Mouse (Mus musculus) embryonic stem cell, embryonic (primary cell): ENCODE measurements around the gene Prickle2.

Experiments used
- CTCF ChIA-PET, 4 experiments: fragments of 300-600 bp in 2 of 4; fragments of 350-600 bp in 2 of 4; sonication (Branson Sonifier 250); formaldehyde crosslinking; loops; one replicate each; lab custom pipeline; 2022; ENCODE audit warnings: inconsistent platforms in 2 of 4; lab: Charles Lee
- POLR2A ChIA-PET, 4 experiments: fragments of 300-600 bp in 2 of 4; fragments of 350-600 bp in 2 of 4; sonication (Branson Sonifier 250); formaldehyde crosslinking; loops; one replicate each; lab custom pipeline; 2022; ENCODE audit warnings: antibody characterized with exemption in 4 of 4, inconsistent platforms in 1 of 4; lab: Charles Lee

The Prickle2 gene

GRCm38 (mm10) chr6:92706145-92706466 is at the start of gene Prickle2:
Gene Prickle2 (minus strand): TSS chr6:92706155.
- ChIA-PET POLR2A (interaction anchor here in 2 of 4 experiments (0.8 to 1.4 kb wide), 2 partner anchors 22 kb away, joined by 3 to 5 read pairs; no protein-coding TSS in a partner anchor), CTCF (interaction anchor here in 3 of 4 experiments (1.0 to 1.2 kb wide), 4 partner anchors 9 to 41 kb away, joined by 3 read pairs; no protein-coding TSS in a partner anchor)

GRCm38 (mm10) chr6:92752737-92753136 is 46.8 kb upstream of the Prickle2 start:
- ChIA-PET POLR2A (interaction anchor here in 1 of 4 experiments (1.0 to 1.6 kb wide), 4 partner anchors 8 to 173 kb away, joined by 3 to 5 read pairs (median 4); no protein-coding TSS in a partner anchor), CTCF (interaction anchor here in 1 of 4 experiments (0.6 kb wide), 1 partner anchor 8 kb away, joined by 3 read pairs; no protein-coding TSS in a partner anchor)

GRCm38 (mm10) chr6:92749420-92749819 is 43.5 kb upstream of the Prickle2 start:
- ChIA-PET CTCF (interaction anchor here in 2 of 4 experiments (0.6 to 1.2 kb wide), 2 partner anchors 84 to 459 kb away, joined by 3 to 12 read pairs; no protein-coding TSS in a partner anchor), POLR2A (no interaction called here)

- POLR2A ChIA-PET = interaction anchor here in 2 of 4 experiments (0.7 to 2.1 kb wide), 10 partner anchors 10 to 524 kb away, joined by 3 to 6 read pairs (median 4); no protein-coding TSS in a partner anchor
These were observed 37.6 kb upstream of the Prickle2 start for GRCm38 (mm10) chr6:92743605-92744004.

GRCm38 (mm10) chr6:92737116-92737515 is 31.2 kb upstream of the Prickle2 start:
- POLR2A ChIA-PET = interaction anchor here in 2 of 4 experiments (0.6 to 1.6 kb wide), 2 partner anchors 9 to 122 kb away, joined by 4 to 9 read pairs; no protein-coding TSS in a partner anchor
- CTCF ChIA-PET = interaction anchor here in 3 of 4 experiments (1.1 to 1.7 kb wide), 3 partner anchors 9 to 324 kb away, joined by 3 to 8 read pairs (median 4); no protein-coding TSS in a partner anchor

More at GRCm38 (mm10) chr6:92743605-92744004, 37.6 kb upstream of the Prickle2 start:
- CTCF ChIA-PET = interaction anchor here (0.5 to 2.7 kb wide), 23 partner anchors 12 to 524 kb away, joined by 3 to 21 read pairs (median 4); no protein-coding TSS in a partner anchor

GRCm38 (mm10) chr6:92733651-92734050 is 27.7 kb upstream of the Prickle2 start:
- ChIA-PET POLR2A (interaction anchor here in 1 of 4 experiments (0.8 kb wide), 1 partner anchor 46 kb away, joined by 3 read pairs; no protein-coding TSS in a partner anchor), CTCF (no interaction called here)

- CTCF ChIA-PET = interaction anchor here (0.6 to 2.6 kb wide), 35 partner anchors 9 to 721 kb away, joined by 3 to 15 read pairs (median 4); partner anchors contain the start of gene Prickle2 (in 2 of the 4)
- POLR2A ChIA-PET = interaction anchor here in 3 of 4 experiments (0.6 to 2.1 kb wide), 19 partner anchors 9 to 747 kb away, joined by 3 to 12 read pairs (median 4); partner anchors contain the start of gene Prickle2 (in 2 of the 3)
These were observed 22.6 kb upstream of the Prickle2 start for GRCm38 (mm10) chr6:92728514-92728913.

GRCm38 (mm10) chr6:92728084-92728483 is 22.1 kb upstream of the Prickle2 start:
- POLR2A ChIA-PET = interaction anchor here (0.6 to 2.1 kb wide), 23 partner anchors 9 to 1987 kb away, joined by 3 to 12 read pairs (median 4); partner anchors contain the start of gene Prickle2 (in 2 of the 4)
- CTCF ChIA-PET = interaction anchor here (0.6 to 2.6 kb wide), 44 partner anchors 9 to 836 kb away, joined by 3 to 15 read pairs (median 4); partner anchors contain the start of gene Prickle2 (in 2 of the 4)

GRCm38 (mm10) chr6:92727351-92727986 is 21.5 kb upstream of the Prickle2 start:
- CTCF ChIA-PET = interaction anchor here (0.6 to 2.6 kb wide), 31 partner anchors 8 to 837 kb away, joined by 3 to 15 read pairs (median 4); partner anchors contain the start of gene Prickle2 (in 1 of the 4)
- POLR2A ChIA-PET = interaction anchor here (0.6 to 2.1 kb wide), 20 partner anchors 9 to 1988 kb away, joined by 3 to 10 read pairs (median 4); partner anchors contain the start of gene Prickle2 (in 2 of the 4)

GRCm38 (mm10) chr6:92726121-92726520 is 20.2 kb upstream of the Prickle2 start:
- POLR2A ChIA-PET = interaction anchor here in 2 of 4 experiments (0.6 to 1.8 kb wide), 3 partner anchors 33 to 456 kb away, joined by 3 to 4 read pairs (median 3); no protein-coding TSS in a partner anchor
- CTCF ChIA-PET = interaction anchor here in 3 of 4 experiments (0.6 to 2.6 kb wide), 8 partner anchors 13 to 1565 kb away, joined by 3 to 12 read pairs (median 3); no protein-coding TSS in a partner anchor

GRCm38 (mm10) chr6:92724394-92724793 is 18.4 kb upstream of the Prickle2 start:
- CTCF ChIA-PET = interaction anchor here in 1 of 4 experiments (0.6 kb wide), 1 partner anchor 52 kb away, joined by 4 read pairs; no protein-coding TSS in a partner anchor
- POLR2A ChIA-PET = no interaction called here

GRCm38 (mm10) chr6:92715806-92716205 is 9.9 kb upstream of the Prickle2 start:
- CTCF ChIA-PET = interaction anchor here in 1 of 4 experiments (0.6 kb wide), 1 partner anchor 51 kb away, joined by 3 read pairs; no protein-coding TSS in a partner anchor

GRCm38 (mm10) chr6:92714748-92715147 is 8.8 kb upstream of the Prickle2 start:
- ChIA-PET POLR2A (no interaction called here), CTCF (interaction anchor here in 2 of 4 experiments (1.0 to 1.3 kb wide), 3 partner anchors 13 to 318 kb away, joined by 3 to 5 read pairs (median 3); no protein-coding TSS in a partner anchor)

More at GRCm38 (mm10) chr6:92715806-92716205, 9.9 kb upstream of the Prickle2 start:
- POLR2A ChIA-PET = interaction anchor here in 2 of 4 experiments (0.6 to 1.2 kb wide), 5 partner anchors 12 to 357 kb away, joined by 3 to 6 read pairs (median 4); no protein-coding TSS in a partner anchor

- CTCF ChIA-PET = interaction anchor here in 1 of 4 experiments (1.6 kb wide), 1 partner anchor 20 kb away, joined by 3 read pairs; no protein-coding TSS in a partner anchor
- POLR2A ChIA-PET = interaction anchor here in 1 of 4 experiments (1.4 kb wide), 1 partner anchor 35 kb away, joined by 4 read pairs; no protein-coding TSS in a partner anchor
These were observed 2.2 kb upstream of the Prickle2 start for GRCm38 (mm10) chr6:92708137-92708536.

GRCm38 (mm10) chr6:92705353-92706144 is 406 bp downstream of the Prickle2 start:
- ChIA-PET POLR2A (interaction anchor here in 2 of 4 experiments (0.6 to 1.4 kb wide), 4 partner anchors 22 to 1016 kb away, joined by 3 to 5 read pairs (median 4); no protein-coding TSS in a partner anchor), CTCF (interaction anchor here in 3 of 4 experiments (1.0 to 1.2 kb wide), 4 partner anchors 8 to 40 kb away, joined by 3 read pairs; no protein-coding TSS in a partner anchor)

- ChIA-PET CTCF (no interaction called here), POLR2A (interaction anchor here in 1 of 4 experiments (0.6 to 1.4 kb wide), 3 partner anchors 23 to 1016 kb away, joined by 4 to 5 read pairs (median 5); no protein-coding TSS in a partner anchor)
These were observed 1.1 kb downstream of the Prickle2 start for GRCm38 (mm10) chr6:92704810-92705209.
